Mouse (Mus musculus) frontal cortex, postnatal 14 days (tissue): Measurements from ENCODE around the gene Rnasek.

Source experiments
- DNase-seq, 2 experiments: peaks; one replicate each; pipeline ENCODE4 v3.0.0; 2022; ENCODE audit warnings: low spot score in 2 of 2

Rnasek gene

DNA sequence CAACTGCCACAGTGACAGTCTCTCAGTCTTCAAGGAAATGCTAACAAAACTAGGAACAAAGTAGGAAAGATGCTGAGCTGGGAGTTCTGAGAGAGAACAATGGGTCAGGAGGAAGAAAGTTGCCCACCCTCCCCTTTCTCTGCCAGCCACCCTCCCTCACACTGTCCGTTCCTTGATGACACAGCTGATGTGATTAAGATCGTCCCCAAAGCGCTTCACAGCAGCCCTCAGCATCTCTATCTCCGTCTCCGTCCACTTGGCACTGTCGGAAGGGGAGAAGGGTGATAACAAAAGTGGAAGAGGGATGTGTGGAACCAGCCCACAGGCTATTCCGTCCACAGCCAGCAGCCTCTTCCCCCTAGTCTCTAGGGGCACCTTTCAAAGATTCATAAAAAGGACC, 2.9 kb downstream of the Rnasek start:
- no peak for DNase-seq

GRCm38 (mm10) chr11:70235254-70235900, 4.3 kb downstream of the Rnasek start:
- no peak for DNase-seq

DNA sequence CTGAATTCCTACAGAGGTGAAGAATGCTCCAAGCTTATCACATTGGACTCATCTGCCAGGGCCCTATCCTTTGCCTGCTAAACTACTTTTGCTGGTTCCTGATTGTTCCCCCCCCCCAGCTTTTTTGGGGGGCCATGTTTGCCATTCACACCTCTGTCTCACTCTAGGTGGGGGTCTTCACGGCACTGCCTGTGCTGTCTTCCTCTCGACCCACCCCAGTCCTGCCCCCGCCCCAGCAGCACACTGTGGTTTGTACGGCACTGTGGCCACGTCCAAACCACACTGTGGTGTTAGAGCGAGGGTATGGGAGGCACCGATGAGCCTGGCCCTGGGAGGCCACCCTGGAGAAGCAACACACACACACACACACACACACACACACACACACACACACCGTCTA, 5.1 kb downstream of the Rnasek start:
- DNase-seq: no peak

DNA sequence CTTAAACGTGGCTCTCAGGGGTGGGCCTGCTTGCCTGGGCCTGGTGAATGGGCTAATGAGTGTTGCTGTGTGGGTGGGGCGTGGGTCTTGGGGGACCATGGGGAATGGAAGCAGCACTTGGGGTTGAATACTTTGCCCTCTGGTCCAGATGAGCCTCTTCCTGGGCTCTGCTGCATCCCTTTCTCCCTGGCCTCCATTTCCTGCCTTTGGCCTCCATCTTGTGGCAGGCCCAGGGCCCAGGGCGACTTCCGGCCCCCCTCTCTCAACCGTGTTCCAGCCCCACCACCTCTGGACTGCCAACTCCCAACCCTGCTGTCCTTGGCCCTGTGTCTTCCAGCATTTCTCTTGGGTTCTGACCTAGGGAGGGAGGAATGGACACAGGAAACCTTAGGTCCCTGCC, 5.6 kb downstream of the Rnasek start:
- DNase-seq: no peak

- DNase-seq: no peak
These were observed 6.6 kb downstream of the Rnasek start for GRCm38 (mm10) chr11:70233016-70233415.

DNA sequence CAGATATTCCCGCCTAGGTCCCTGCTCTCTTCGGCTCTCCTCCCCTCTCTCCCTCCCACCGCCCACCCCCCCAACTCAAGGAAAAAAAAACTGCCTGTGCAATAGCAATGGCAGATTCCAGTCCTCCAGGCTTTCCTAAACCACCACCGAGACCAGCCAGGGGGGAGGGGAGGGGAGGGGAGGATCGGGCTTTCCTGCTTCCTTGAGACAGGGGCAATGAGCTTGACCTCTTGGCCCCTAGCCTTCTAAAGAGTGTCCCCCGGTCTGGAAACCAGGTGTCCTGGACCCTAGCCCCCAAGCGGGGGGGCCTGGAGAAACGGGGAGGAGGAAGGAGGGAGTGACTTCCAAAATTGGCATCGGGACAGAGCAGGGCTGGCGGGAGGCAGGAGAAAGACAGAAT, 7.1 kb downstream of the Rnasek start:
- DNase-seq: peak; percentile 41 to 45

- peak; percentile 52 to 72 for DNase-seq
These were observed 9.4 kb downstream of the Rnasek start for GRCm38 (mm10) chr11:70230239-70230727.

DNA sequence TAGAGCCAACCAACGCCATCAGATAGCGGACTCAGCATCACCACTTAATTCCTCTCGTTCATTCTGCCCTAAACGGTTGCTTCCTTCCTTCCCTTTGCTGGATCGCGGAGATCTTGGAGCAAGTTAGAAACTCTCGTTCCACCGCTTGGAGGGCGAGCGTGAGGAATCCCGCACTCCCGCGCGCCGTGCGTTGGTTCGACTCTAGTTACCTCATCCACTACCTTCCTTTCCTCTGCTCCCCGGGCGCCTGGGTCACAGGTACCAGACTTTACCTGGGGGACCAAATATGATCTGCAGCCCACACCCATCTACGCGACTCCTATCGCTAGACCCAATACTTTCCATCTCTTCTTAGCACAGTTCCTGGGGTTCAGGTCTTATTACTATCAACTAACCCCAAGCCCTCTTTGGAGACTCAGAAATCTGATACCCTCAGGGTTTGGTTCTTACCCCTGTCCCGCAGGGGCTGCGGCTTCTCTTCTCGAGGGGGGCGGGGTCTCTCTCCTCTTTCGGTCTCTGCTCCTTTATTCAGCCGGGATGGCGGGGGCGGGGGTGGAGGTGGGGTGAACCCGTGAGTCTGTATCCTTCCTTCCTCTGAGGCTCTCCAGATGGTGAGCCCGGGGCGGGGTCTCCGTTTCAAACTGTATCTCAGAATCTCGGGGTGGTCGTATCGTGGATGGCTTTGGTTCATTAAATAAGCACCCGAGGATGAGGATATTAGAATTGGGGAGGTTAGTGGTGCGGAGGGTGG, 10.2 kb downstream of the Rnasek start, which contains the start of gene Bcl6b:
Gene Bcl6b, minus strand, starts transcription at position 539 of the 751 bp plus-strand sequence.
- DNase-seq: no peak

DNA sequence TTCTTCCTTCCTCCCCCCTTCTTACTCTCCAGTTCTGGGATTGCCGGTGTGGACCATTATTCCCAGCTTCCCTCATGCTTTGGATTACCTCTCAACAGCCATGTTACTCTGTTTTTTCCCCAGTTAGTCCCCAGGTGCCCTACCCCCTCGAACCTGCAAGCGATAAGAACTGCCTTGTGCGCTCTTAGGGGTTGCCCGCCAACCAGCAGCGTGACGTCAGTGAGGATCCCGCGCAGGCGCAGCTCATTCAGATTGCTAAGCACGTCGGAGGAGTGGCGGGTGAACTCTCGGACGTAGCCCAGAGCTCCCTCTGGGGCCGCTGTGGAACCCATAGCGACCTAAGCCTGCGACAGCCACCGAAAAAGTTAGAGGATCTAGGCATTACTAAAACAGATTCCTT, 10.8 kb downstream of the Rnasek start:
- DNase-seq: peak; percentile 68

GRCm38 (mm10) chr11:70227661-70228245, 11.9 kb downstream of the Rnasek start:
- DNase-seq: no peak

DNA sequence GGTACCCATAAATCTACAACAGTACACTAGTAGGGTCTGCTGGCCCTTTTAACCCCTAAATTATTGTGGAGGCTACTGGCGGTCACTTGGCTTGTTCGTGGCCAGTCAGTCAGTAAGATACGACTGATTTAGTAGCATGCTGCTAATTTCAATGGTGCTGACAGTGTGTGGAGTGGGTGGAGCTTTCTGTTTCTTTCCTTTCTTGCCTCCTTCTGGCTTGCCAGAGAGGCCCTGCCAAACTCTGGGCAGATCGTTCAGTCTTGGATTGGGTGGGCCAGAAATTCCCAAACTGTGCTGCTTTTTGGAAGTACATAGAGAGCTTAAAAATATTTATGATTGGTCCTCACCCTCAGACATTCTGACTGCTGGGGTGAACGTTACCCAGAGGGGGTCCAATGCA, 12.5 kb downstream of the Rnasek start:
- peak; percentile 39 to 46 for DNase-seq

DNA sequence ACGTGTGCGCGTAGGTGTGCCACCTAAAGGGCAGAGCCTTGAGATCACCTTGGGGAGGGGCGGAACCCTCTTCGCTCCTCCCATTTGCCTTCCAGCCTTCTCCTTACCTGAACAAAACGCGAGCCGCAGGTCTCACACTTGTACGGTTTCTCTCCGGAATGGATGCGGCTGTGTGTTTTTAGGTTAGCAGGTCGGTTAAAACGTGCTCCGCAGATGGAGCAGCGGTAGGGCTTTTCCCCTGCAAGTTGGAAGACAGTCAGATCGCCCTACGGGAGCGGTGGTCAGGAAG, 13.1 kb downstream of the Rnasek start:
- DNase-seq: no peak

GRCm38 (mm10) chr11:70225798-70226601, 13.6 kb downstream of the Rnasek start:
- DNase-seq: no peak

DNA sequence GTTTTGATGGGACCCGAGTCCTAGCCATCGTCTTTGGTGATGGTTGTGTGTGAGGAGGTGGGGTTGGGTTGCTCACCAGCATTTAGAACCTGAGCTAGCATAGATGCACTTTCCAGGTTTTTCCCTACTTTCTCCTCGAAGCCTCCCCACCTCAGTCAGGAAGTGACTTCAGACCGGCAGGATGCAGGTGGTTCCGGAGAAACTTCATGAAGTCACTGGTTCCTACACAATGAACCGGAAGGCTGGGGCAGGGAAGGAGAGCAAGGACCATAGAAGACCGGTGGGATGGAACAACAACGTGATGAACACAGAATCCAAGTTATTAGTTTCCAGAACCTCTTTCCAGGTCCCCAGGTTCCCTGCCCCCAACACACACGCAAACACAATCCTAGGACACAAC, 15.9 kb downstream of the Rnasek start:
- DNase-seq: no peak

GRCm38 (mm10) chr11:70221603-70222500, 17.8 kb downstream of the Rnasek start:
- no peak for DNase-seq

GRCm38 (mm10) chr11:70220731-70221602, 18.7 kb downstream of the Rnasek start, which contains the start of gene Slc16a13:
Slc16a13 (minus strand) TSS chr11:70221064.
- DNase-seq: peak; percentile 90 to 93

DNA sequence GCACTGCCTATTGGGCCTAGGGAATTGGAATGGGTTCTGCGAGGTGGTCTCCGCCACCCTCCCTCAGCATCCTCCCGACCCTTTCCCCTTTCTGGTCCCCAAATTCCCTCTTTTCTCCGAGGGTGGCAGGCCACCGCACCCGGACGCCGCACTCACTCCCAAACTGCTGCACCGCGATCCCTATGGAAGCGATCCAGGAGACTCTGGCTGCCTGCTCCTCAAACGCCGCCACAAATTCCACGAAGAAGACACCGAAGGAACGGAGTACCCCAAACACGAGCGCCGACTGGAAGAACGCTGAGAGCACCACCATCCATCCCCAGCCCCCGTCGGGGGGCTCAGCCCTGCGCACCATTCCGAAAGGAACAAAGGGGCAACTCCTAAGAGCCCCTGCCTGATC, 19.3 kb downstream of the Rnasek start:
- DNase-seq: peak in 1 of 2 experiments; percentile 29

DNA sequence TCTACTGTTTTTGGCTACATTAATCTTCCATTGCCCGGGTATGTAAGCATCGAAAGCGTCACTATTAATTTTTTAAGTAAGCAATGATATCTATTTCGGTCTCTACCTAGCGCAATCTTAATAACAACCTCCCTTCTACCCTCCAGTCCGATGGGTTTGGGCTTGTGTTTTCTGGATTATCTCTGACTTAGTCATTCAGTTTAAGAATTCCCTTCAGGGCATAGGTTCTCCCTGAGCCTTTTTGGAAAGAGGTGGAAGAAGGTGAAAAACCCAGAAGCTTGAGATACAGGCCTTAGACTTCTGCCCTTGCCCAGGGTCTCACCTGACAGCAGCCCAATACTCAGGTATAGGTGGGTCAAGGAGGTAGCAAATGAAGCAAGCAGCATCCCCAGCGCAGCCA, 19.8 kb downstream of the Rnasek start:
- no peak for DNase-seq

DNA sequence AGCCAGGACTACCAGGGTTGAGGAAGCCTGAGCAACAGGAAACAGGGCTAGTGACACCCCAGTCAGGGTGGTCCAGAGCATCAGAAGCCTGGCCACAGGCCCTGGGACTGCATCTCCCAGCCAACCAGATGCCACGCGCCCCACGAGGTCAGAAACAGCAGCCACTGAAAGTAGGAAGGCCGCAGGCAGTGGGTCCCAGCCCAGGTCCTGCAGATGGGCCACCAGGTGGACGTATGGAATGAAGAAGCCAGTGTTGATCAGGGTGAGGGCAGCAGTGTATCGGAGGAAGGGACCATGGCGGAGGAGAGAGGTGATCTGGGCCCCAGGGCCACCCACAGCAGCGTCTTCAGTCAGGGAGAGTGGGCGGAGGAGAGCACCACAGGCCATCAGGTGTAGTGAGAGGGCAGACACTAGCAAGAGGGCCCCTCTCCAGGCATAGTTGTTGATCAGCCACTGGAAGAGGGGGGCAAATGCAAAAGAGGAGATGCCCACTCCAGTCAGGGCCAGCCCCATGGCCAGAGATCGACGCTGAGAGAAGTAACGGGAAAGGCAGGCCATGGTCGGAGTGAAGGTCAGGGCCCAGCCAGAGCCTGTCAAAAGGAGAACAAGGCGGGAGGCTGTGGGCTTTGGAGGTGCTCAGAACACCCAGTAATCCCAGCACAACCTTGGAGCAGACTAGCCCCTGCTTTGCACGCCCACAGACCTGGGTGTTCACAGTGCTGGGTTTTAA, 20.7 kb downstream of the Rnasek start:
- no peak for DNase-seq
